ENCODE assay signal across 17 mouse cellular contexts in the genomic region with DNA sequence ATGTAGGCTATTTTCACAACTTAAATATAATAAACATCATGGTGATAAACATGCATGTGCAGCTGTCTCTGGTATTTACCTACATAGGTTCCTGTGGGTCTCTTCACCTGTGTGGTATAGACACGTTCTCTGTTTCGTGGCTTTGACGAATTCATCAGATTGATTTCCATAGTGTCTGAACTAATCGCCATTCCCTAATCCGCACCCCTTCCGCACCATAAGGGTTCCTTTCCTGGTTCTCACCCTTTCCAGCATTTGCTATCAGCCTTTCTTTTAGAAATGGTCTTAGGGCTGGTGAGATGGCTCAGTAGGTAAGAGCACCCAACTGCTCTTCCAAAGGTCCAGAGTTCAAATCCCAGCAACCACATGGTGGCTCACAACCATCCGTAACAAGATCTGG.
"Had no signal": no experiment of that assay in that cellular context is flagged by ENCODE, and none has a peak within 500 bp of the region (broad histone marks: within the 10 kb centered on the region; RNA-seq: fewer than 3 reads in every experiment).

No protein-coding gene starts in this region.

- H3K27ac ChIP-seq: neural tube, embryonic 12.5 days; neural tube, embryonic 13.5 days; neural tube, embryonic 15.5 days; stomach, embryonic 15.5 days; stomach, postnatal 0 days had no signal

- H3K36me3 ChIP-seq: neural tube, embryonic 12.5 days; neural tube, embryonic 15.5 days; stomach, embryonic 15.5 days had no signal

- H3K9me3 ChIP-seq: neural tube, embryonic 12.5 days; neural tube, embryonic 13.5 days; neural tube, embryonic 15.5 days; stomach, embryonic 15.5 days had no signal

- H3K4me3 ChIP-seq: neural tube, embryonic 12.5 days; neural tube, embryonic 13.5 days; neural tube, embryonic 15.5 days; stomach, embryonic 15.5 days had no signal

- H3K27me3 ChIP-seq: neural tube, embryonic 12.5 days; neural tube, embryonic 13.5 days; neural tube, embryonic 15.5 days; stomach, embryonic 15.5 days had no signal

- DNase-seq: retina, postnatal 1 day; right cerebral cortex, adult 18-20 months; right cerebral cortex, postnatal 14 days; right cerebral cortex, postnatal 25 days; right cerebral cortex, postnatal 4 days; spleen, adult 18-20 months; thymus, adult 18-20 months; thymus, adult 2 months; thymus, postnatal 14 days; thymus, postnatal 25 days; thymus, postnatal 36 days; thymus, postnatal 4 days had no signal

- H3K4me1 ChIP-seq: neural tube, embryonic 12.5 days; neural tube, embryonic 13.5 days; neural tube, embryonic 15.5 days; stomach, embryonic 15.5 days had no signal
